Mouse (Mus musculus) heart, adult 11 months (tissue): ENCODE measurements around the gene Kif1c.

Experiments used
- DNase-seq: peaks from one replicate; pipeline ENCODE4 v3.0.0; 2022

Gene Kif1c

DNA sequence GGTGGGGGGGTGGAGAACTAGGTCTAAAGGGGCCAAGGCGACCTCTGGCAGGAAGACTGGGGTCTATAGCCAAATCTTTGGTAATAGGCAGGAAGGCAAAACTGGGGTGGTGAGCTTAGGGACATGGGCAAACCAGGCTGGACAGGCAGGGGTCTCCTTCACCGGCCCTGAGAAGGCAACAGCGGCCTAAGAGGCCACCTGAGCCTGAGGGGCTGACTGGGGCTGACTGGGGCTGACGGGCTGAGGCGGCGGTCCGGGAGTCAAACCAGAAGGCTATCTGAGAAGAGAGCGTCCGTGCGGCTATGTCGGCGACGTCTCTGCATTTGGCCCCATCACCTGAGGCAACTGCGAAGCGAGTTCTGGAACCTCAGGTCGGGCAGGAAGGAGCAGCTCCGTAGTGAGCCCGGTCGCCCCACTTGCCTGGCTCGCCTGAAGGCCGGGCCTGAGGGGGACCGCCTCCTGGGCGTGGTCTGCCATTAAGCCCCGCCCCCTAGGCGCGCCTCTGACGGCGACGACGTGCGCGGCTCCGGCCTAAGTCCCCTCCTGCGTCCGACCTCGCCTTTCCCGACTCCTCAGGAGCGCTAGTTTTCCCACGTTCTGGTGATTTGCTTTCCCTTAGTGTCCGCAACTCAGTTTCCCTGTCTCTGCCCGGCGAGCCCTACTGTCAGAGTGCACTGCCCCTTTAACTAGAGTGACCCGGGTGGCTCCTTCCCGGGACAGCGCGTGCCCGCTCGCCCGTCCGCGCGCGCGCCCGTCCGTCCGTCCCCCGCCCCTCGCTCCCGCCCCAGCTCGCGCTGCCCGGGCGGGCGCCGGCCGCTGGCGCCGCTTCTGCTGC lies at the start of gene Kif1c, which contains the start of gene Inca1:
TSS of gene Kif1c (plus strand) at position 827 of the 835 bp plus-strand sequence.
TSS of gene Inca1 (minus strand) at position 434 of the 835 bp plus-strand sequence.
- peak; percentile 100 for DNase-seq

- peak; percentile 92 for DNase-seq
These were observed 49.0 kb upstream of the Kif1c start for GRCm38 (mm10) chr11:70651391-70651790.

DNA sequence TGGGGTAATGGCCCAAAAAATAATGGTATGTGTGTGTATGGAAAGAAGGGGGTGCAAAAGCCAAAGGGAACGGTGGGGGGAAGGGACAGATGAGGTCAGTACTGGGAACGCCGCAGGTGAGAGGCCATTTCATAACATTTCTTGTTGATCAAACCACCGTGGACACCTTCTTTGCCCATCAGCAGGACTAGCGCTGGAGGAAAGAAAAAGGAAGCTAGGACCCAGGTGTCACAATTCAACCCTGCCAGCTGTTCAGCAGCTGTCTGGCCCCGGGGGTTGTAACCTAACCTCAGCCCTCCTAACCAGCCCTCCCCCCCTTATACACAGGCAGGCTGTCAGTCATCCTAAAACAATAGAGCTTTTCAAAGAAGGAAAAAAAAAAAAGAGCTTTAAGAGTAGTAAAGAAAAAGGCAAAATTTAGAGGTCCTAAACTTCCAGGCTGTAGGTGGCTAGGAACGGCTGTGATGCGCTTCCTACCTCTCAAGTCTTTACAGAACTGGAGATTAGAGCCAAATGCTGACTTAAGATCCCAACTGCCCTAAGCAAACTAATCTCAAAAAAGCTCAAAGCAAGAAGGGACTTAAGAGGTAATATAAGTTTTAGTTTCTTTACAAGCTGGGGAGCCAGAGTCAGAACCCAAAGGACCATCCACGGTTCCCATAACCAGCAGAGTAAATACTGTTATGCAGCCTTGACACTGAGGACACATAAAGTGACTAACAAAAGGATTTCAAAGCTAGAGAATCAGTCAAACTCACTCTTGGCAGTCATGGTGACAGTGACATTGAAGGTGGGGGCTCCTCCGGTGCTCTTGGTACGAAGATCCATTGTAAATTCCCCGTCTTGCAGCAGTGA lies 48.1 kb upstream of the Kif1c start:
- peak; percentile 94 for DNase-seq

GRCm38 (mm10) chr11:70652884-70653344 lies 47.4 kb upstream of the Kif1c start:
- no peak for DNase-seq

DNA sequence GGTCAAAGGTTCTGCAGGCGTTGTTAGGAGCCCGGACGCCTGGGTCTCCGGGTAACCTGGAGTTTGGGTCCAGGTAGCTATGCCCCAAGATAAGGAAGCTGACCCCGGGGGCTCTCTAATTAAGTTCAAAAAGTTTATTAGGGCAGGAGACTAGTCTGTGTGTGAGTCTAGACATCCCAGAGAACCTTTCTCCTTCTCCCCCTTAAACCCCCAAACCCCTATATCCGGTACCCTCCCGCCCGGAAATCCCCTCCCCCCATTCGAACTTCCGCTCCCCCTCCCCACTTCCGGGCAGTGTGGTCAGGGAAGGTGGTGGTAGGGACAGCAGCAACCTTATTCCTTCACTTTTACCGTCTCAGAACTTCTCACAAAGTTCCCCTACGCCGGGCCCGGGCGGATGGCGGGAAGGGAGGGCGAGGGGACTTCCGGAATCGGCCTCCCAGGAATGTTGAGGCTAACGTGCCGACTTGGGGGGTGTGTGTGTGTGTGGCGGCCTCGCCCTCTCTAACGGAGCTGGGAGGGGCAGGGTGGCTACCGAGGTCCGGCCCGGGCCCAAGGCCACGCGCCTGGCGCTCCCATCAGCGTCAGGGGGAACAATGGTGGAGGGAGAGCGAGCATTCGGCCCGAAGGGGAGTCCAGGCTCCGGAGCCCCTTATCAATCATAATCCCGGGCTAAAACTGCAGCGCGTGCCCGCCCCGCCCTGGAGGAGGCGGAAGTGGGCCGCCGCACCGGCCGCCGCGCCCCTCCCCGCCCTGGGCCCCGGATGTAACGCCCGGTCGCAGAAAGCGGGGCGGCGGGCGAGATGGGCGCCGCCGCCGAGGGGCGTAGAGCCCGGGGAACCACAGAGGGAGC lies 46.8 kb upstream of the Kif1c start:
- peak; percentile 98 for DNase-seq

DNA sequence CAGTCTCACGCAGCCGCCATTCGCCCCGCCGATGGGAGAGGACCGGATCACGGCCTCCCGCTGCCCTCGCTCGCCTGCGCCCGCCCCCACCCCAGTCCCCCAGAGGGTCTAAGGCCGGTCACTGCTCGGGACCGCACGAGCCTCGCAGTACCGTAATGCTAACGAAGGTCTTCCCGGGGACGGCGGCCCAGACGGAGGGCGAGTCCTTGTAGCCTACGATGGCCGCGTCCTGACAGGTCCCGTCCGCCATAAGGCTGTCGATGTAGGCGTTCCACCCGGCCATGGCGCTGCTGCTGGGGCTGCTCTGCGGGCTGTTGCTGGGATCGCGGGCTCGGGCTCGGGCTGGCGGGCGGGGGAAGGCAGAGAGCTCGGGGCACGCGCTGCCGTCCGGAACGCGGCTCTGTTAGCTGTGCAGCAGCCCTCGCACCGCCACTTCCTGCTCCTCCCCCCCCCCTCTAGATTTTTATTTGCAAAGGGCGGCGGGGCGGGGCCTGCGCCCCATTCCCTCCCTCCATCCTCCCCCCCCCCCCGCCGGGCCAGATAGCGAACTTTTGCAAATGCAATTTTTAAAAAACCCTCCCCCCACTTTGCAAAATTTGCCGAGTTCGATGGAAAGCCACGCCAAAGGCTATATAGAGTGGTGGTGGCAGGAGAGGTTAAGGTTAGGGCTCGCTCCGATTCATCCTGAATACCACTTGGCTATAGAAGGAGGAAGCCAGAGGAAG lies 46.0 kb upstream of the Kif1c start, which contains the start of gene Pfn1:
TSS of gene Pfn1 (minus strand) at position 447 of the 725 bp plus-strand sequence.
- no peak for DNase-seq

GRCm38 (mm10) chr11:70654923-70655570 lies 45.3 kb upstream of the Kif1c start:
- DNase-seq, result peak; percentile 99

DNA sequence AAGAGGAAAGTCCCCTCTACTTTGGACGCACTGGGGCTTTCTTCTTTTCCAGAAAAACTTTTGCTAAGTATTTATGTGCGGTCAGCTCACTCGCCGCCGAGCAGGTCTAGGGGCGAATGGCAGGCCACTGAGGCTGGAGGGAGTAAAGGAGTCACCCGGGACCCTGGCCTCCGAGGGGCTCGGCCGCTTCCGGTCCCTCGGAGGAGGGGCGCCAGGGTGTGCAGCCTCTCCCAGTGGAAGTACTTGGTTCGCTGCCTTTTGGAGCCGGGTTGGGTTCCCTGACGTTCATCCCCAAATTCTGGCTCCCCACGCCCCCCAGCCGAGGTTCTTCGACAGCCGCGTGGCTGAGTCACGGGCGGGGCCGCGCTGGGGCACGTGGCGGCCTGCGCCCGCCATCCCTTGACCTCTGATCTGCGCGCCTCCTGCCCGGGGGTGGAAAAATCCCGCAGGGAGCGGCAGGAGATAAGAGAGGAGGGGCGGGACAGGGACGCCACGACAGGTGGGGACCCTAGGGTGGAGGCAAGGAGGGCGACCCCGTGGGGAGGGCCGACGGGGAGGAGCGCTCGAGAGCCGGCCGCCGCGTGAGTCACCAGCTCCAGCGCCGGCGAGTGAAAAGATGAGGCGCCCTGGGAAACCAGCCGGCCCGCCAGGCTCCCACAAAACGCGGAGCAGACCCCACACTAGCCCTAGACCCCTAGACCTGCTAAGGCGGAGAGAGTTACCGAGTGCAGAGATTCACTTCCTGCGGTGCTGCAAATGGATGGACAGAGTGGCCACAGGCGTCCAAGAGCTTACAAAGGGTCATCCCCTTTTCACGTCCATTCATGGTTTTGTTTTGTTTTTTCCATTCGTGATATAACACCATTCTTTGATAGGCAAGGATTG lies 44.5 kb upstream of the Kif1c start:
- DNase-seq, result peak; percentile 99

- DNase-seq, result peak; percentile 99
These were observed 43.9 kb upstream of the Kif1c start for GRCm38 (mm10) chr11:70656456-70656927.

DNA sequence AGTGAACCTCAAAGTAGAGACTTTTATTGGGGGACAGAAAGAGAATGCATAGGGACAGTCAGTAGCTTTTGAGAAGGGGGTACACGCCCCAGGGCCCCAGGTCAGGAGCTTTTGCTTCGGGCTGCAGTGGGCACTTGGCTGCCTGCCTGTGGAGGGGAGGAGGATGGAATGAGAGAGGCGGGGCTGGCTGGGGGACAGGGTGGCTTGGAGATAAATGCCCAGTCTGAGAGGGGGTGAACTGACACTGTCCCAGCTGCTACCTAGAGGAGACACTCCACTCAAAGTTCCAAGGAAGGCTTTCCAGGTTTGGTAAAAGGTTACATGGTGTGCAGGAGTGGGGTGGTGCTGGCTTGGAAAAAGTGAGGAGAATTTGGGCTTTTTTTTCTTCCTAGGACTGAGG lies 43.4 kb upstream of the Kif1c start, which contains the start of gene Eno3:
TSS of gene Eno3 (plus strand) at position 239 of the 400 bp plus-strand sequence.
- DNase-seq, result peak; percentile 96

GRCm38 (mm10) chr11:70657573-70657972 lies 42.8 kb upstream of the Kif1c start:
- peak; percentile 88 for DNase-seq

DNA sequence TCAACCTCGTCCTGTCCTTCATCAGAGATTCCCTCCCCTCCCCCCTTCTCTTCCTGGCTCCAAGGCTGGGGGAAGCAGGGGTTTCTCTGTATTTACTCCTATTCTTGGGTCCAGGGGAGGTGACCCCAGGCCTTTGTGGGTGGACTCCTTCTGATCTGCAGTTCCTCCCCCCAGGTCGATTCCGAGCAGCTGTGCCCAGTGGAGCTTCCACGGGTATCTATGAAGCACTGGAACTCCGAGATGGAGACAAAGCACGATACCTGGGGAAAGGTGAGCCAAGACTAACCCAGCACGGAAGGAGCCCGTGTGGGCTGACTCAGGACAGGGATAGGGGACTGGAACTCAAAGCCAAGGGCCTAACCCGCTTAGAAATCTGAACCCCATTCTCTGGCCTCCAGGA lies 42.4 kb upstream of the Kif1c start:
- peak; percentile 92 for DNase-seq

GRCm38 (mm10) chr11:70658521-70658920 lies 41.8 kb upstream of the Kif1c start:
- DNase-seq, result peak; percentile 90

DNA sequence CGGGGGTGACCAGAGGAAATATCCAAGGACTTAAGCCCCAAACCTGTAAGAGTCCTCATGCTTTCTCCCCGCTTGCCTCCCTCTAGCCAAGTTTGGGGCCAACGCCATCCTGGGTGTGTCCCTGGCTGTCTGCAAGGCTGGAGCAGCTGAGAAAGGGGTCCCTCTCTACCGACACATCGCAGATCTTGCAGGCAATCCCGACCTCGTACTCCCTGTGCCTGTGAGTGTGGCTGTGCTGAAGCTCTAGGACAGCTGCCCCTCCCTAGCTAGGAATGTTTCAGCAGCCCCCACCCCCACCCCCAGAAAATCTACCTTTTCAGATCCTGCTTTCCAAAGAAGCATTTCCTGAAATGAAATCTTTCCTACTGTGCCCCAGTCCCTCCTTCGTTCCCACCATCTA lies 41.4 kb upstream of the Kif1c start:
- no peak for DNase-seq

- DNase-seq, result peak; percentile 93
These were observed 39.8 kb upstream of the Kif1c start for GRCm38 (mm10) chr11:70660571-70660970.

DNA sequence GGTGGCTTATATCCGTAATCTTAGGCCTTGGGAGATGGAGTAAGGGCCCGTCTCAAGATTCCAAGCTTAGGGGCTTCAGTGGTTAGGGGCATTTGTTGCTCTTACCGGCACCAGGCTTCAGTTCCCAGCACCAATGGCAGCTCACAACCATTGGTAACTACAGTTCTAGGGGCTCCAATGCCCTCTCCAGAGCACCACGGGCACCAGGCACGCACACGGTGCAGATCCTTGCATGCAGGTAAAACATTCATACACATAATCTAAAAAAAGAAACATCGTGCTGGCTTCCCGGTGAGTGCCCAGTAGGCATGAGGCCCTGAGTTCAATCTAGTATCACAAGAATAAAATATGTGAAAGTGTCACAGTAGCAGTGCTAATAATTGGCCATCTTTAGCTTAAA lies 37.2 kb upstream of the Kif1c start:
- peak; percentile 79 for DNase-seq

DNA sequence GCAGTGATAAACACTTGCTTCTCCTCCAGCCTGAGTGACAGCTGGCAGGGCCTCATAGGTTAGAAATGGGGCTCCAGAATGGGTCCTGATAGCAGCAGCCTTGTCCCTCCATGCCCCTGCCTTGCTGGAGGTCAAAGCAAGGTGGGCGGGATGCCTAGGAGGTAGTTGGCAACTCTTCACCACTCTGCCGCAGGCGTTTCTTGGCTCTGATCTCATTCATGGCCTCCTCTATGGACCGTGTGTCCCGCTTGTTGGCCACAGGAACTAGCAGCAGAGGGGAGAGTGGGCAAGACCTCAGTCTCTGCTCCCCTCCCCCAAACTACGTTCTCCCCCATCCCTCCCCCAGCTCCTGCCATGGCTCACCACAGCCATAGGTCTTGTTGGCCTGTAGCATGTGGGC lies 36.4 kb upstream of the Kif1c start:
- DNase-seq, result peak; percentile 95

GRCm38 (mm10) chr11:70664741-70665140 lies 35.6 kb upstream of the Kif1c start:
- no peak for DNase-seq

- peak; percentile 86 for DNase-seq
These were observed 33.7 kb upstream of the Kif1c start for GRCm38 (mm10) chr11:70666687-70667086.
